Mouse (Mus musculus): ENCODE results near the gene Cpn1.

- TF ChIP-seq CTCF (IDR thresholded peaks at IDR 0.05; ENCODE audit: control insufficient read depth, insufficient read depth, low read length) (no peak), POLR2A (IDR thresholded peaks at IDR 0.05; ENCODE audit: borderline replicate concordance, control insufficient read depth, low read depth, low read length) (no peak)
Measured at GRCm38 (mm10) chr19:43968436-43969026, 17.8 kb downstream of the Cpn1 start.
